Mouse (Mus musculus): ENCODE measurements around the gene Mcat. TPM values are rescaled to one million over a fixed set of nuclear protein-coding genes. Genes with fewer than 3 reads are reported as not detected.
"Not testable (repeated sequence)": the region's sequence is repeated elsewhere in the genome, so short reads cannot be mapped to it uniquely, and the experiment has no call there.

Mcat gene
- total RNA-seq, 2 experiments from 2014 or later: 18.6 to 21.4 TPM

- DNase-seq: no peak
Observed at GRCm38 (mm10) chr15:83509950-83510804, 53.4 kb downstream of the Mcat start.

- not testable (repeated sequence) for DNase-seq
Observed at GRCm38 (mm10) chr15:83501483-83501882, 62.1 kb downstream of the Mcat start.

- no peak for DNase-seq
Observed at GRCm38 (mm10) chr15:83500352-83500751, 63.2 kb downstream of the Mcat start.

GRCm38 (mm10) chr15:83499211-83499755, 64.3 kb downstream of the Mcat start:
- no peak for DNase-seq

- no peak for DNase-seq
Observed at GRCm38 (mm10) chr15:83497299-83497698, 66.3 kb downstream of the Mcat start.

Small RNAs within 50 kb of the gene (microRNA-seq; reads per million reads assigned to microRNA genes)
- gene Gm24575 (ENCODE audit: borderline replicate concordance in 2 of 2): 0 reads per million in 2 experiments

Other genes with a start within 250 kb of the Mcat start
- gene Arfgap3, start 213.5 kb downstream of the Mcat start, total RNA-seq (2021): 1 to 10 TPM; 5.8 to 9.6 TPM
- gene Pacsin2, start 99.2 kb downstream of the Mcat start, total RNA-seq (2021): 10 to 100 TPM; 51.6 to 53.8 TPM
- 1 to 10 TPM; 2.2 to 6.3 TPM for gene Ttll1, start 52.9 kb downstream of the Mcat start, total RNA-seq (2021)
- gene Bik, start 36.9 kb downstream of the Mcat start, total RNA-seq (2021): 1 to 10 TPM in 1 of 2 experiments, under 1 TPM in 1; 0.59 to 1.3 TPM
- 10 to 100 TPM; 21.2 to 34.5 TPM for gene Tspo, start 195 bp downstream of the Mcat start, total RNA-seq (2021)
- gene Ttll12, start 31.4 kb upstream of the Mcat start, total RNA-seq (2021): 1 to 10 TPM; 4.2 to 4.9 TPM
- under 1 TPM; 0.32 to 0.67 TPM for gene Scube1, start 161.2 kb upstream of the Mcat start, total RNA-seq (2021)
- gene Mpped1, start 215.7 kb upstream of the Mcat start, total RNA-seq (2021): not detected